Mouse (Mus musculus) liver, embryonic 11.5 days (tissue): ENCODE data around the gene Taz. TPM values are rescaled to one million over a fixed set of nuclear protein-coding genes. Genes with fewer than 3 reads are reported as not detected.

Experiments used
- ATAC-seq: fragments of 200-750 bp; cut with Nextera tagmentation; replicated peaks from 2 replicates; pipeline ENCODE4 v1.8.0; 2017; ENCODE audit warnings: moderate number of reproducible peaks, mild to moderate bottlenecking, moderate TSS enrichment, moderate library complexity; ENCODE audit not compliant: low FRiP score
- DNase-seq: peaks from one replicate; pipeline ENCODE4 v3.0.0-alpha.2; 2017; ENCODE audit warnings: low spot score
- H3K27ac ChIP-seq: fragments of 300-500 bp; sonication (generic); 2 replicates; pipeline ENCODE4 v1.5.1; 2014; ENCODE audit warnings: mild to moderate bottlenecking, low read depth, low read length, control low read depth
- H3K27me3 ChIP-seq: fragments of 300-500 bp; sonication (generic); replicated peaks from 2 replicates; pipeline ENCODE4 v1.6.1; 2014; ENCODE audit warnings: low read length, mixed read lengths; ENCODE audit not compliant: control insufficient read depth, insufficient read depth
- H3K36me3 ChIP-seq: fragments of 300-500 bp; sonication (generic); 2 replicates; pipeline ENCODE4 v1.6.1; 2014; ENCODE audit warnings: mild to moderate bottlenecking, low read length, moderate library complexity, mixed read lengths; ENCODE audit not compliant: control insufficient read depth, insufficient read depth
- H3K4me1 ChIP-seq: fragments of 300-500 bp; sonication (generic); replicated peaks from 2 replicates; pipeline ENCODE4 v1.6.1; 2014; ENCODE audit warnings: low read length, mixed read lengths; ENCODE audit not compliant: control insufficient read depth, insufficient read depth
- H3K4me2 ChIP-seq: fragments of 300-500 bp; sonication (generic); 2 replicates; pipeline ENCODE4 v1.6.1; 2014; ENCODE audit warnings: mild to moderate bottlenecking, control low read depth, moderate library complexity
- H3K4me3 ChIP-seq: fragments of 300-500 bp; sonication (generic); 2 replicates; pipeline ENCODE4 v1.5.1; 2014; ENCODE audit warnings: low read depth, low read length, control low read depth
- H3K9ac ChIP-seq: fragments of 300-500 bp; sonication (generic); 2 replicates; pipeline ENCODE4 v1.6.1; 2014; ENCODE audit warnings: low read depth, low read length, control low read depth
- H3K9me3 ChIP-seq: fragments of 300-500 bp; sonication (generic); 2 replicates; pipeline ENCODE4 v1.6.1; 2016; ENCODE audit warnings: low read length, inconsistent platforms, mixed read lengths; ENCODE audit not compliant: control insufficient read depth
- WGBS: fragments of 180-500 bp; shearing (Covaris S2); extraction: QIAGEN DNeasy Blood & Tissue Kit; methylation state at CpG from one replicate; pipeline ENCODE4 v1.1.7; 2014; 5-methylcytosine and 5-hydroxymethylcytosine counted together
- polyA plus RNA-seq: library from polyadenylated mRNA; unstranded; fragments of >200 nt; fragmentation: Nextera tagmentation; extraction: Ambion mirVana; gene quantifications from 2 replicates; pipeline ENCODE4 v1.2.1, GENCODE M21; 2014

The Taz gene
- polyA plus RNA-seq, 1 experiment from 2014 or later, result 48.5 TPM

DNA sequence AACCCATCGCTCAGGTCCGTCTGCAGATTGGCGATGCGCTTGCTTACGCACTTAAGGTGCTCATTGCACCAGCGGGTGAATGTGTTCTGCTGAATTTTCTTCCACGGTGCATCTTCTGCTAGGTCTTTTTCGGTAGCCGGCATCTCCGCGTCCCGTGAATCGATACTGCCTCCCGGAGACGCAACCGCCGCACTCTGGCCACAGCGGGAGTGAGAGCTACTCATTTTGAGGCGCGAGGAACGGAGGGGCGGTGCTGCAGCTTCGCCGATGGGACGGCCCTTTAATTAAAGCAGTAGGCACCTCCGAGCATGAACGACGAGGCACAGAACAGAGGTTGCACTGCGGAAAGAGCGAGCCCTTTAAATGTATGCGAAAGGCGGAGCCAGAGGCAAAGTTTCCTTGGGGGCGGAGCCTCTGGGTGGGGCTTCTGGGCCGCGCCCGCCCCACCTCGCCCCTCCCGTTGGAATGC lies 35.5 kb upstream of the Taz start:
- ATAC-seq (peak; percentile 85), DNase-seq (peak; percentile 67)
- peak overlapping the region; percentile 60 for H3K4me3 ChIP-seq
- H3K27me3 ChIP-seq, result no peaks in the 10 kb centered on the region
- peak overlapping the region; percentile 78 for H3K27ac ChIP-seq
- peaks cover 4% of the 10 kb centered on the region for H3K36me3 ChIP-seq
- H3K9ac ChIP-seq, result peak overlapping the region; percentile 69
- no peaks in the 10 kb centered on the region for H3K9me3 ChIP-seq
- WGBS, result 15% methylated on average over 38 of the region's 38 CpGs
- H3K4me1 ChIP-seq, result peaks cover 5% of the 10 kb centered on the region; the same call in 1 of the 2 replicates
- peak overlapping the region; percentile 66 for H3K4me2 ChIP-seq

DNA sequence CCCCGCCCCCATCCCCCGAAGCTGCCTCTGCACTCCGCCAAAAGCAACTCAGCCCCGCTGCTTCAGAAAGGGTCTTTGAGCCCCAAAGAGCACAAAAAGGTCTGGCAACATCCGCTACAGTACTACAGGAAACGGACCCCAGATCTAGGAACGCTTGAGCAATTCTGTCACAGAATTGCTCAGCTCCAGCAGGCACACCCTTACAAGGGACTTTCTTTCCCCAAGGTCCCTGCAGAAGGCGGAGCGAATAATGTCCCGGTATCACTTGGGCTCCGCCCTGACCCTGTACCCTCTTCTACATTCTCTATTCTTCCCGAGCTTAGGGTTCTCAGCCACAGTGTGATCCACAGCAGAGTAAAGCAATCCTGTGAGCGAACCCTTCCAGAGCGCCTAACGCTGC lies 35.0 kb upstream of the Taz start:
- Histone ChIP-seq H3K4me1 (peaks cover 5% of the 10 kb centered on the region; the same call in 1 of the 2 replicates), H3K9me3 (no peaks in the 10 kb centered on the region), H3K4me3 (peak overlapping the region; percentile 60), H3K4me2 (peak overlapping the region; percentile 66), H3K9ac (peak overlapping the region; percentile 38), H3K27ac (peak overlapping the region; percentile 38; the same call in 1 of the 2 replicates), H3K27me3 (no peaks in the 10 kb centered on the region), H3K36me3 (0 out of 2 replicates have a peak, but pooled peaks cover 2% of the 10 kb centered on the region)
- ATAC-seq (peak; percentile 37), DNase-seq (no peak)
- WGBS, result 13% methylated on average over 15 of the region's 15 CpGs

DNA sequence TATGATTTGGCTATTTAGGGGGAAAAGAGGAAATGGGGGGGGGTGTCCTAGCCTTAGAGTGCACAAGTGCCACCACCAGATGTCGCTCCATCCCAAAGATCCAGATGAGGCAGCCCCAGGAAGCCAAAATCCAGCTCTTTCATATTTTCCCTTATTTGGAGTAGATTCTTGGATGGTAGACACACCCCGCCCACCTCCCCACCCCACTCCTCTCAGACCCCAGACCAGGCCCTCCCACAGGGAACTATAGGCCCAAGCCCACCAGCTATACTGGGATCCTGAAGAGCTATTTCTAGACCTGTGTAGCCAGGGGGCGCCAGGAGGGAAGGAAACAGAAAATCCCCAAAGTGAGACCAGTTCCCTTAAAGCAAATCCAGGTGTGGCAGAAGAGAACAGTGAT lies 33.1 kb upstream of the Taz start:
- DNase-seq (peak; percentile 47), ATAC-seq (no peak)
- Histone ChIP-seq H3K27ac (no peak overlapping the region), H3K4me1 (peaks cover 1% of the 10 kb centered on the region; the same call in 1 of the 2 replicates), H3K4me2 (peak overlapping the region; percentile 72), H3K4me3 (peak overlapping the region; percentile 12; the same call in 1 of the 2 replicates), H3K9ac (no peak overlapping the region), H3K27me3 (no peaks in the 10 kb centered on the region), H3K36me3 (no peaks in the 10 kb centered on the region), H3K9me3 (no peaks in the 10 kb centered on the region)
- 10% methylated on average over 3 of the region's 3 CpGs for WGBS

DNA sequence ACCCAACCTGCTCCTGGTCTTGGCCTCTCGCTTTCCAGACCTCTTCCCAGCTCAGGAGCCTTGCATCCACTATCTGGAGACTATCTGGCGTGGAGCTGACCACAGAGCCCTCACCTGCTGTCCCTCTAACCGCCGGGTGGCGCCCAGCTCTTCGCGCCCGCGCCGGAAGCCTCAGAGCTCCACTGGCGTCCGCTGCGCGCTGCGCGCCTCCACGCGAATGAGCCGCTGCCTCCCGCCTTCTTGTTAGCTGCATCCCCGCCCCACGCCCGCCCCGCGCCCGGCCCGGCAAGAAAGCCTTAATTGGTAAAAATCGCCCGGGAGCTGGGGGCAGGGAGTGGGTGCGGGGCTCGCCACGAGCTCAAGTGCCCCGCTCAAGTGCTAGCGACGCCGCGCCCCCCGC lies 32.1 kb upstream of the Taz start, which contains the start of gene Flna:
Gene Flna, minus strand, starts transcription at position 206 of the 400 bp plus-strand sequence.
- Histone ChIP-seq H3K9me3 (no peaks in the 10 kb centered on the region), H3K4me3 (peak within 1 kb of the TSS; percentile 46), H3K27ac (peak within 1 kb of the TSS; percentile 34; the same call in 1 of the 2 replicates), H3K36me3 (no peaks in the 10 kb centered on the region), H3K4me1 (no peaks in the 10 kb centered on the region), H3K4me2 (peak within 1 kb of the TSS; percentile 72), H3K27me3 (no peaks in the 10 kb centered on the region), H3K9ac (peak within 1 kb of the TSS; percentile 57)
- no peak for ATAC-seq
- DNase-seq, result peak; percentile 54
- 14% methylated on average over 37 of the region's 38 CpGs for WGBS

DNA sequence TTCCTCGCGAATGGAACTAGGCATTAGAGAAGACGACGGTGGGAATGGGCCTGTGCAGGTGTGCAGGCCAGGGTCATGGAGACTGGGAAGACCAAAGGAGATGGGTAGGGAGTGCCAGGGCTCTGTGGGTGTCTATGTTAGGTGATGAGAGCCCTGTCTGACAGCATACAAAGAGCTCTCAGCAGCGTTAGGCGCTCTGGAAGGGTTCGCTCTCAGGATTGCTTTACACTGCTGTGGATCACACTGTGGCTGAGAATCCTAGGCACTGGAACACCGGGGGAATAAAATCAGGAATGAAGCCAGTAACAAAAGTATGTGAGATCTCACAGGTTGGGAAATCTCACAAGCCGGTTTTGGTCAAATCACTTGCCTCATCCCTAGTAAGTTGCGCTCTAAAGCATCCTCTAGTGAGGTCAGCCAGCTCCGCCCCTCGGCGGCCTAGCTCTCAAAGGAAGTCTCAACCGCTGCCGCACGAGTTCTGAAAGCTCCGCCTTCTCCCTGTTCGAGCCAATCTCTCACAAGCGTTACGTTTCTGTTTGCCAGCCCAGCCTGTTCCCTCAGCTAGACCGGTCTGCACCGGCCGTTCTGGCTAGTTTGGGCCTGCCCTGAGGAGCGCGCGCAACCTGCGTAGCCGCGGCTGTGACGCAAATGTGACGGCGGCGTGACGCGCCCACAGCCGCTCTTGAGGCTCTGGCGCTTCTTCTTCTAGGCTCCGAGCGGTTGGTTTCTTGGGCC lies 27.4 kb upstream of the Taz start, which contains the start of gene Emd:
Gene Emd, plus strand, starts transcription at position 535 of the 735 bp plus-strand sequence.
- Histone ChIP-seq H3K4me2 (peak within 1 kb of the TSS; percentile 77), H3K27me3 (no peaks in the 10 kb centered on the region), H3K36me3 (no peaks in the 10 kb centered on the region), H3K4me1 (no peaks in the 10 kb centered on the region; the same call in 1 of the 2 replicates), H3K9ac (peak within 1 kb of the TSS; percentile 76), H3K27ac (peak within 1 kb of the TSS; percentile 82), H3K9me3 (no peaks in the 10 kb centered on the region), H3K4me3 (peak within 1 kb of the TSS; percentile 67)
- ATAC-seq (peak; percentile 97), DNase-seq (peak; percentile 74)
- 23% methylated on average over 39 of the region's 39 CpGs for WGBS

DNA sequence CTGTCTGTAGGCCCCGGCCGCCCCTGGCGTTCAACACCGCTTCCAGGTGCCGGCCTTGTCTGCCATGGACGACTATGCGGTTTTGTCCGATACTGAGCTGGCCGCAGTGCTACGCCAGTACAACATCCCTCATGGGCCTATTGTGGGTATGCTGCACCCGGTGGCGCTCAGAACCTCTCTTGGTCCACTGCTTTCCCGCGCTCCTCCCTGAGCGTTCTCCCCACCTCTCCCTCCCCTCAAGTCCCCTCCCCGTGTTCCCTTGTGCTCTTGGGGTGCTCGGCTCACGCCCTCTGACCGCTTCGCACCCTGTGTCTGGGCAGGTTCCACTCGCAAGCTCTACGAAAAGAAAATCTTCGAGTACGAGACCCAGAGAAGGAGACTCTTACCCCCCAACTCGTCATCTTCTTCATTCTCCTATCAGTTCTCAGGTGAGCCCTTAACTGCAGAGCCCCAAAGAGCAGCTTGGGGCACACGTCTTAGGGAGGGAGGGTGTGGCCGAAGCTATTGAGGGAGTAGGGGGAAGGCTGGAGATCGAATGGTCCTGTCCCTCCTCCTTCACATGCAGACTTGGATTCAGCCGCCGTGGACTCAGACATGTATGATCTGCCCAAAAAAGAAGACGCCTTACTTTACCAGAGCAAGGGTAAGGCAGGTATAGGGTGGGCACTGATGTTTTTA lies 26.7 kb upstream of the Taz start:
- Histone ChIP-seq H3K27me3 (no peaks in the 10 kb centered on the region), H3K36me3 (no peaks in the 10 kb centered on the region), H3K9me3 (no peaks in the 10 kb centered on the region), H3K4me1 (no peaks in the 10 kb centered on the region; the same call in 1 of the 2 replicates), H3K27ac (peak overlapping the region; percentile 82), H3K4me2 (peak overlapping the region; percentile 77), H3K4me3 (peak overlapping the region; percentile 67), H3K9ac (peak overlapping the region; percentile 76)
- no peak for DNase-seq
- 17% methylated on average over 31 of the region's 31 CpGs for WGBS
- ATAC-seq, result peak; percentile 64

DNA sequence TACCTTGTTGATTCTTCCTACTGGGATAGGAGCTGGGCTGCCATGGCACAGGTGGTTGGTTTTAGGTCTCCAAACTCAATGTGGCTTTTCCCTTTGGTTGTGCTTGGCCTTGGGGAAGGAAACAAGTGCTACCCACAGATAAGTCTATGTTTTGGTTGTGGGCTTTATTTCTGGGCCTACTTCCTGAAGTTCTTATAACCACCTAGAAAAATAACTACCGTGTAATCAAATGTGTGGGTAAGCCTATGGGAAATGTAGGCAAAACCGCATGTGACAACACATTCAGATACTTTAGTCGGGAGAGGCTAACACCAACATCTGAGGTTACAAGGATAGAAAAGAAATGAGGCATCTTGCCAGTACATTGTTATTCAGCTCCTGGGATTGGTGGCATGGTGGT lies 24.0 kb upstream of the Taz start:
- H3K27ac ChIP-seq, result no peak overlapping the region
- no peaks in the 10 kb centered on the region for H3K27me3 ChIP-seq
- 82% methylated on average over 3 of the region's 3 CpGs for WGBS
- H3K4me2 ChIP-seq, result no peak overlapping the region
- H3K4me1 ChIP-seq, result no peaks in the 10 kb centered on the region; the same call in 1 of the 2 replicates
- ATAC-seq, result no peak
- DNase-seq, result no peak
- no peak overlapping the region for H3K4me3 ChIP-seq
- H3K9me3 ChIP-seq, result no peaks in the 10 kb centered on the region
- no peaks in the 10 kb centered on the region for H3K36me3 ChIP-seq
- H3K9ac ChIP-seq, result no peak overlapping the region

DNA sequence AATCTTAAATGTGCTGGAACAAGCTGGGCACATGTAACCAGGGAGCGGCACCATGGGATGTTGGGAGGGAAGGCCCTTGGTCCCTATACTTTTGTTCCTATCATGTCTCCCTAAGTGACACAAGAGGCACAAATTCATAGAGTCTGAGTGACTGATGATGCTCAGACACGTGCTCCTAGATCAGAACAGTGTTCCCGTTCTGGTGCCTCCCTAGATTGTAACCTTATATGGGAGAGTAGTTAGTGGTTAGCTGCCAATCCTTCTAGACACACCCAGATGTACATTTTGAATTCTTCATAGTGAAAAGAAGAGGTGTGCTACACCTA lies 12.0 kb upstream of the Taz start:
- Histone ChIP-seq H3K9me3 (no peaks in the 10 kb centered on the region), H3K4me3 (peak overlapping the region; percentile 68), H3K4me2 (peak overlapping the region; percentile 66), H3K36me3 (no peaks in the 10 kb centered on the region), H3K27me3 (no peaks in the 10 kb centered on the region), H3K27ac (peak overlapping the region; percentile 86), H3K9ac (peak overlapping the region; percentile 61), H3K4me1 (no peaks in the 10 kb centered on the region; the same call in 1 of the 2 replicates)
- ATAC-seq (peak; percentile 7), DNase-seq (no peak)
- WGBS, result 19% methylated on average over 3 of the region's 3 CpGs
